Mouse (Mus musculus) urinary bladder, adult 2 months (tissue): ENCODE data around the gene Morc2b. TPM values are rescaled to one million over a fixed set of nuclear protein-coding genes. Genes with fewer than 3 reads are reported as not detected.
"Not testable (repeated sequence)": the region's sequence is repeated elsewhere in the genome, so short reads cannot be mapped to it uniquely, and the experiment has no call there.

Source experiments
- DNase-seq: peaks from one replicate; pipeline ENCODE4 v3.0.0; 2022; ENCODE audit warnings: low spot score
- polyA plus RNA-seq: library from polyadenylated mRNA; depleted of rRNA; stranded (reverse); fragments of >200 nt; gene quantifications from 2 replicates; pipeline ENCODE4 v1.2.3, GENCODE M21; 2012; rRNA removed

Morc2b gene
- 0.04 and 0.07 TPM in 2 replicates for polyA plus RNA-seq

DNA sequence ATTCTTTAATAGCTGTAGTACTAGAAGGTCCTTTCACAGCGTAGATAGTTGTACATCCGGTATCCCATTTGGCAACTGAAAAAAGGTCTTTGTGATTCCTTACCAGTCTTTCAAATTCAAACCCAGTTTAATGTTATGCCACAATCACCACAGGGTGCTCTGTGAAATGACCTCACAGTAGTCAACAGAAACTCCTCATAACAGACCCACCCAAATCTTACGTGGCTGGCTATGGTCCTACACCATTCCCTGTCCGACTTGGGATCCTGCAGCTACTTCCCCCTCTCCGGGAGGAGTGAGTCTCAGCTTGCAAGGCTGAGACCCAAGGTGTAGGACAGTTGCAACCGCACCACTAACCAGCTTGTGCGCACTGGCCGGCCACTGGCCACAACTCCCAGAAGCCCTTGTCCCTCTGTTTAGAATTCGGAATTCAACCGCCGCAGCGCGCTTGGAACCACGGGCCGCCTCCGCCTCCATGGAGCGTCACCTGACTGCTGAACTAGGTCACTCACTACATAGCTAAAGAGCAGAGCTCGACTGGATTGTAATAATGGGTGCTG lies at the start of gene Morc2b:
Gene Morc2b, minus strand, starts transcription at position 423 of the 560 bp plus-strand sequence.
- no peak for DNase-seq

DNA sequence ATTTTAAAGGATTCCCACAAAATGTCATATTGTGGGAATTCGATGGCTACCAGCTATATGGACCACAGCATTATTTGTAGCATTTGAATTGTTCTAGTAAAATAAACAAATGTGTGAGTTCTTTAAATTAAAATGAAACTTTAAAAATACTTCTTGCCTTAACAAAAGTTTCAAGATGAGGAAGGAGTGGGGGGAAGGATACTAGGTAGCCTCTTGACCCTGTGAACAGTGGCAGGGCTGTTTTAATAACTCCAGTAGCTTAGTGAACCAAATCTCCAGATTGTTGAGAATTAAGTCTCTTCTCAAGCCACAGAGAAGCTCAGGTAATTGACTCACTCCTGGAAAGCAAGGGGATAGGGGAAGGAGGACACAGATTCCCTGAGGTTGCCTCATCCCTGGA lies 28.7 kb upstream of the Morc2b start, which contains the start of gene Olfr55:
Gene Olfr55, plus strand, starts transcription at position 301 of the 400 bp plus-strand sequence.
- DNase-seq, result not testable (repeated sequence)

DNA sequence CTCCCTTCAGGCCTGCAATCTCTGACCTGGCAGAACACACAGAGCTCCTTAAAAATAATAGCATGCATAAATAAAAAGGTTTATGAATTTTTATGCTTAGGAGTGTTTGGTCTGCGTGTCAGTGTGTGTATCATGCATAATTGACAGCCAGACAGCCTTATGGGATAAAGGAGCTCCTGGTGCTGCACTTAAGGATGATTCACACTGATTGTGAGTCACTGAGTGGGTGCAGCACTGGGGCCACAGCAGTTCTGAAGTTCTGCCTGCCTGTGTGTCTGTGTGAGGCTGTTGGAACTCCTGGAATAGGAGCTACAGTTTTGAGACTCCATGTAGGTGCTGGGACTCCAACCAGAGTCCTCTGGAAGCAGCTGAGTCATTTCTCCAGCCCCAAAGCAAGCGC lies 13.2 kb downstream of the Morc2b start:
- no peak for DNase-seq

DNA sequence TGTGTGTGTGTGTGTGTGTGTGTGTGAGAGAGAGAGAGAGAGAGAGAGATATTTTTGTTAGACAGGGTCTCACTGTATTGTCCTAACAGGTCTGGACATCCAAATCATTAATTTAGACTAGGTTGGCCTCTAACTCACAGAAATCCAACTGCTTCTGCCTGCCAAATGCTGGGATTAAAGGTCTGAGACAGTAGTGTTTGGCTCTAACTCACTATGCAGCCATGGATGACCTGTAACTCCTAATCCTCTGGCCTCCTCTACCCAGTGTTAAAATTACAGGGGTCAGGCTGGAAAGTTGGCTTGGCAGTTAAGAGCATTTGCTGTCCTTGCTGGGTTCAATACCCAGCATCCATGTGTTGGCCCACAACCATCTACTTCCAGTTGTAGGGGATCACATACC lies 14.9 kb downstream of the Morc2b start:
- DNase-seq, result no peak

DNA sequence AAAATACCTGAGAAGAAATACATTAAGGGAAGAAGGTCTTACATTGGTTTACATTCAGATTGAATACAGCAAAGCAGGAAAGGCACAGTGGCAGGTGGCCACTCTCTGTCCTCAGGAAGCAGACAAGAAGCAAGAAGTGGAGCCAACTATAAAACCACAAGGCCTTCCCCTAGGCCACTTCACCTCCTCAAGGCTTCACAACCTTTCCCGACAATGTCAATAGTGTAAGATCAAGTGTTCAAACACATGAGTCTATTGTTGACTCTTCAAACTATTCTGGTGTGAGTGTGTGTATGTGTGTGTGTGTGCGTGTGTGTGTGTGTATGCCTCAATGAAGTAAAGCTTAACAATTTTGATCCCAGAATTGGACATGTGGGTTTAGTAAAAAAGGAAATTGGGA lies 42.1 kb downstream of the Morc2b start:
- no peak for DNase-seq

DNA sequence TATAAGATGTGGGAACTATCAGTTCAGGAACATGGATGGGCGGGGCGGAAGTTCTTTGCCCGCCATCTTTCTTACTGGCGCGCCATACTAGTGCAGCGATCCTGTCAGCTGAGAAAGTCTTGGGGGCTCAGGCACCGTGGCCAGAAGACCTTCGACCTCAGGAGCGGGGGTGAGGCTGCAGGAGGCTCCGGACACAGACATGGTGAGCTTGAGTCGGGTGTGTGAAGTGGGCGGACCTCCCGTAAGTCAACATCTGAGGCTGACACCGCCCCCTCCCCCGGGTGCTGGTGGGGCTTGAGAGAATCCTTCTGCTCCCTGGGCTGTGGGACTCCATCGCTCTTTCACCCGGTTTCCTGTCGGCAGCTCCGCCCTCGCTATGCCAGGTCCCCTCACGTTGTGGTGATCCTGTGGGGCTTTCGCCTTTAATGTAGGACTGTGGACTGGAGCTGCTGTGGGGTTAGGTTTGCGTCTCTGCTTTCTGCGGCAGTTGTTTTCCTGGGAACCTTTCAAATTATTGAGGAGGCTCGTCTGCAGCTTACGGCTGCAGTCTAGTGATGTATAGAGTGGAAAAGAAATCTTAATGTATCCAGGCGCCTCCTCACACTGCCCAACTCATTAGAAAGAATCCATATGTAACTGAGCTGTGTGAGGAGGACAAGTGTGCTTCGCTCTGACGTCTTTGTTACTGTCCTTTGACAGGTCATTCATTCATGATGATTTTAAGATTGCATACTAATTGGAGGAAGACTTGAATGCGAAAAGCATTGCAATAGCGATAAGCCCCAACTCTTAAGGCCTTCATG lies 46.9 kb downstream of the Morc2b start:
- DNase-seq, result peak; percentile 60

GRCm38 (mm10) chr17:33091630-33092029 lies 47.9 kb downstream of the Morc2b start:
- DNase-seq, result no peak

DNA sequence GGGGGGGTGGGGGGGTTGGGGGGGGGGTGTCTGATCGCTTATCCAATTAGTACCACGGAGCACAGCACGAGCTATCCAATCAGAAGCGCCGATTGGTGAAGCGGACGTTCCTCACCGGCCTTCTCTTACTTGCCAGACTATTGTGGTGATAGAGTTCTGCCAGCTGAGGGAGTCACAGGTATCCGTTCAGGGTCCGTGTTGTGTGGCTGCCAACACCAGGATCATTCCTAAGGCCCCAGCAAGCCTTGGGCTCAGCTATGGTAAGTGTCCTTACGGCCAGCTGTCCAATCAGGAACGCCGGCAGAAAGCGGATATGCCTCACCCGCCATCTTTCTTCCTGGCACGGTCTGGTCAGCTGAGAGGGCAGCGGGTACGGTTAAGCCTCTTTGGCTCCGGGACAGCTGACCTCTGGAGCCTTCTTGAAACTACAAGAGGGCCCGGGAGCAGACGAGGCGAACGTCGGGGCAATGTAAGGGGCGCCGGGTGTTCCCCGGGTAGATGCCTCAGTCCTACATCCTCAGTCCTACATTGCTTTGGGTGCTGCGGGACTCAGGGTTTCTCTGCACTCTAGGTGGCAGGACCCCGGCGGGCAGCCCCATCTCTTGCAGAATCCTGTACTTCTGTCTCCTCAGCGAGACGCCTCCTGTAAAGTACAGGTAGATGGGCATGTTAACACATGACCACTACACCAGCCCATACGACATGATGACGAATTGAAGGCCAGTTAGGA lies 50.1 kb downstream of the Morc2b start, which contains the start of gene Zfp563:
Gene Zfp563, plus strand, starts transcription at position 91 of the 730 bp plus-strand sequence.
- DNase-seq, result peak; percentile 92

DNA sequence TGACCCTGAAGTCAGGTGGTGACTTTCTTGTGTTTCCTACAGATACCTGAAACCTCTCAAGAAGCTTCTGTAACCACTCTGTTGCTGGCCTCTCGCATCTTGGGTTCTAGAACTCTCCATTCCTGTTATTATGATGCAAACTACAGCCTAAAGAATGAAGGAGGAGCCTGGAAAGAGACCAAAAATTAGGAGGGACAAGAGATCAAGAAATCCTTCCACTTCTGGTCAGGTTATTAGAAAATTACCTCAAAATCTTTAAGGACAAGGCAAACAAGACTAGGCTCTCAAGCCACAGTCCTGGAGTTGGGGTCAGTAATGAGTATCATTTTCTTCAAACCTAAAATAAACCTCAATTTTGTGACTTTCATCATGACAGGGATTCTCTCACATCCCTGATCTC lies 71.5 kb downstream of the Morc2b start, which contains the start of gene 4921501E09Rik:
Gene 4921501E09Rik, minus strand, starts transcription at position 101 of the 400 bp plus-strand sequence.
- DNase-seq, result no peak

Other genes with a start within 250 kb of the Morc2b start
- 3.6 and 4.8 TPM in 2 replicates for gene Zfp870, start 248.0 kb downstream of the Morc2b start, polyA plus RNA-seq
- 0.10 and 0.12 TPM in 2 replicates for gene Cyp4f14, start 222.3 kb downstream of the Morc2b start, polyA plus RNA-seq
- 66.3 and 73.1 TPM in 2 replicates for gene Cyp4f13, start 192.3 kb downstream of the Morc2b start, polyA plus RNA-seq
- 5.3 and 6.5 TPM in 2 replicates for gene Zfp472, start 173.9 kb downstream of the Morc2b start, polyA plus RNA-seq
- 8.0 and 8.6 TPM in 2 replicates for gene Zfp952, start 146.6 kb downstream of the Morc2b start, polyA plus RNA-seq
- gene Zfp763, start 106.3 kb downstream of the Morc2b start, polyA plus RNA-seq, result 4.9 and 5.1 TPM in 2 replicates
- not detected in 2 replicates for gene 4921501E09Rik, start 71.6 kb downstream of the Morc2b start, polyA plus RNA-seq
- 4.7 and 5.5 TPM in 2 replicates for gene Zfp563, start 50.4 kb downstream of the Morc2b start, polyA plus RNA-seq
- gene Olfr55, start 28.8 kb upstream of the Morc2b start, polyA plus RNA-seq, result not detected in 2 replicates
- not detected in 2 replicates for gene Olfr239, start 51.6 kb upstream of the Morc2b start, polyA plus RNA-seq
- gene Olfr1564, start 82.0 kb upstream of the Morc2b start, polyA plus RNA-seq, result 0.09 and 0.22 TPM in 2 replicates
- gene Zfp955a, start 115.5 kb upstream of the Morc2b start, polyA plus RNA-seq, result 6.7 and 7.1 TPM in 2 replicates
- not detected in 2 replicates for gene Olfr63, start 125.0 kb upstream of the Morc2b start, polyA plus RNA-seq
- 5.5 and 6.4 TPM in 2 replicates for gene Zfp955b, start 149.9 kb upstream of the Morc2b start, polyA plus RNA-seq
- 5.2 and 5.4 TPM in 2 replicates for gene Zfp81, start 219.2 kb upstream of the Morc2b start, polyA plus RNA-seq